Mouse (Mus musculus): ENCODE results near the gene Nav2. TPM values are rescaled to one million over a fixed set of nuclear protein-coding genes. Genes with fewer than 3 reads are reported as not detected.

Gene Nav2
- polyA plus RNA-seq, 1 experiment, result 1.3 TPM

- peaks cover 3% of the 10 kb centered on the region for H3K9me3 ChIP-seq
- no peak for TF ChIP-seq GATA1 (IDR thresholded peaks at IDR 0.05; ENCODE audit: borderline replicate concordance, low read length)
- TF ChIP-seq FLI1 (IDR thresholded peaks at IDR 0.05; ENCODE audit: low read length), result no peak
- H3K4me3 ChIP-seq (replicated peaks), result no peak overlapping the region
- H3K4me1 ChIP-seq, result no peaks in the 10 kb centered on the region; the same call in 1 of the 2 replicates
- peaks cover 15% of the 10 kb centered on the region for H3K27me3 ChIP-seq (replicated peaks)
- no peaks in the 10 kb centered on the region for H3K36me3 ChIP-seq (replicated peaks; ENCODE audit: low read length)
Observed at GRCm38 (mm10) chr7:49617087-49617486, 708.6 kb downstream of the Nav2 start.

GRCm38 (mm10) chr7:49620160-49620559 lies 711.6 kb downstream of the Nav2 start:
- Histone ChIP-seq H3K27me3 (replicated peaks) (peaks cover 21% of the 10 kb centered on the region), H3K9me3 (peaks cover 16% of the 10 kb centered on the region), H3K4me1 (no peaks in the 10 kb centered on the region; the same call in 1 of the 2 replicates), H3K36me3 (replicated peaks; ENCODE audit: low read length) (no peaks in the 10 kb centered on the region), H3K4me3 (replicated peaks) (no peak overlapping the region)
- TF ChIP-seq GATA1 (IDR thresholded peaks at IDR 0.05; ENCODE audit: borderline replicate concordance, low read length), result no peak
- no peak for TF ChIP-seq FLI1 (IDR thresholded peaks at IDR 0.05; ENCODE audit: low read length)

GRCm38 (mm10) chr7:49631885-49632284 lies 723.4 kb downstream of the Nav2 start:
- peaks cover 31% of the 10 kb centered on the region for H3K4me1 ChIP-seq
- peaks cover 30% of the 10 kb centered on the region for H3K9me3 ChIP-seq
- H3K27me3 ChIP-seq (replicated peaks), result peaks cover 79% of the 10 kb centered on the region
- H3K36me3 ChIP-seq (replicated peaks; ENCODE audit: low read length), result no peaks in the 10 kb centered on the region
- TF ChIP-seq GATA1 (IDR thresholded peaks at IDR 0.05; ENCODE audit: borderline replicate concordance, low read length) (no peak), FLI1 (IDR thresholded peaks at IDR 0.05; ENCODE audit: low read length) (no peak)
- no peak overlapping the region for H3K4me3 ChIP-seq (replicated peaks)

GRCm38 (mm10) chr7:49632391-49632790 lies 723.9 kb downstream of the Nav2 start:
- H3K4me1 ChIP-seq, result peaks cover 31% of the 10 kb centered on the region

GRCm38 (mm10) chr7:49633375-49633956 lies 725.0 kb downstream of the Nav2 start:
- no peak for TF ChIP-seq GATA1 (IDR thresholded peaks at IDR 0.05; ENCODE audit: borderline replicate concordance, low read length)
- TF ChIP-seq FLI1 (IDR thresholded peaks at IDR 0.05; ENCODE audit: low read length), result no peak
- H3K27me3 ChIP-seq (replicated peaks), result peaks cover 89% of the 10 kb centered on the region
- peaks cover 31% of the 10 kb centered on the region for H3K9me3 ChIP-seq
- peak overlapping the region; percentile 91 for H3K4me3 ChIP-seq (replicated peaks)
- peaks cover 31% of the 10 kb centered on the region for H3K4me1 ChIP-seq
- H3K36me3 ChIP-seq (replicated peaks; ENCODE audit: low read length), result no peaks in the 10 kb centered on the region

More at GRCm38 (mm10) chr7:49632391-49632790, 723.9 kb downstream of the Nav2 start:
- Histone ChIP-seq H3K4me3 (replicated peaks) (no peak overlapping the region), H3K27me3 (replicated peaks) (peaks cover 81% of the 10 kb centered on the region), H3K9me3 (peaks cover 31% of the 10 kb centered on the region), H3K36me3 (replicated peaks; ENCODE audit: low read length) (no peaks in the 10 kb centered on the region)
- TF ChIP-seq FLI1 (IDR thresholded peaks at IDR 0.05; ENCODE audit: low read length) (no peak), GATA1 (IDR thresholded peaks at IDR 0.05; ENCODE audit: borderline replicate concordance, low read length) (no peak)

GRCm38 (mm10) chr7:49634291-49635073 lies 726.0 kb downstream of the Nav2 start:
- H3K9me3 ChIP-seq, result peaks cover 31% of the 10 kb centered on the region
- H3K4me1 ChIP-seq, result peaks cover 36% of the 10 kb centered on the region
- H3K36me3 ChIP-seq (replicated peaks; ENCODE audit: low read length), result no peaks in the 10 kb centered on the region
- TF ChIP-seq FLI1 (IDR thresholded peaks at IDR 0.05; ENCODE audit: low read length) (no peak), GATA1 (IDR thresholded peaks at IDR 0.05; ENCODE audit: borderline replicate concordance, low read length) (no peak)
- peaks cover 94% of the 10 kb centered on the region for H3K27me3 ChIP-seq (replicated peaks)
- peak overlapping the region; percentile 91 for H3K4me3 ChIP-seq (replicated peaks)

- Histone ChIP-seq H3K27me3 (replicated peaks) (peaks cover 96% of the 10 kb centered on the region), H3K4me1 (peaks cover 36% of the 10 kb centered on the region), H3K9me3 (peaks cover 34% of the 10 kb centered on the region), H3K4me3 (replicated peaks) (peak overlapping the region; percentile 80), H3K36me3 (replicated peaks; ENCODE audit: low read length) (no peaks in the 10 kb centered on the region)
- TF ChIP-seq FLI1 (IDR thresholded peaks at IDR 0.05; ENCODE audit: low read length) (no peak), GATA1 (IDR thresholded peaks at IDR 0.05; ENCODE audit: borderline replicate concordance, low read length) (no peak)
Observed at GRCm38 (mm10) chr7:49635074-49635621, 726.6 kb downstream of the Nav2 start.

- Histone ChIP-seq H3K9me3 (peaks cover 34% of the 10 kb centered on the region), H3K27me3 (replicated peaks) (peaks cover 97% of the 10 kb centered on the region), H3K36me3 (replicated peaks; ENCODE audit: low read length) (no peaks in the 10 kb centered on the region), H3K4me1 (peaks cover 36% of the 10 kb centered on the region), H3K4me3 (replicated peaks) (no peak overlapping the region)
- TF ChIP-seq FLI1 (IDR thresholded peaks at IDR 0.05; ENCODE audit: low read length) (no peak), GATA1 (IDR thresholded peaks at IDR 0.05; ENCODE audit: borderline replicate concordance, low read length) (no peak)
Observed at GRCm38 (mm10) chr7:49635971-49636370, 727.5 kb downstream of the Nav2 start.

GRCm38 (mm10) chr7:49636491-49637115 lies 728.1 kb downstream of the Nav2 start, which contains the start of gene Dbx1:
Gene Dbx1, minus strand, starts transcription at chr7:49636849.
- Histone ChIP-seq H3K36me3 (replicated peaks; ENCODE audit: low read length) (no peaks in the 10 kb centered on the region), H3K4me3 (replicated peaks) (no peak within 1 kb of the TSS), H3K27me3 (replicated peaks) (peaks cover 95% of the 10 kb centered on the region), H3K4me1 (peaks cover 36% of the 10 kb centered on the region), H3K9me3 (peaks cover 34% of the 10 kb centered on the region)
- TF ChIP-seq GATA1 (IDR thresholded peaks at IDR 0.05; ENCODE audit: borderline replicate concordance, low read length) (no peak), FLI1 (IDR thresholded peaks at IDR 0.05; ENCODE audit: low read length) (no peak)
